Mouse (Mus musculus): ENCODE measurements around the gene Pgm1. TPM values are rescaled to one million over a fixed set of nuclear protein-coding genes. Genes with fewer than 3 reads are reported as not detected.

Pgm1 gene
- total and polyA plus RNA-seq, 3 experiments = 54.0 to 97.9 (median 95.7) TPM

DNA sequence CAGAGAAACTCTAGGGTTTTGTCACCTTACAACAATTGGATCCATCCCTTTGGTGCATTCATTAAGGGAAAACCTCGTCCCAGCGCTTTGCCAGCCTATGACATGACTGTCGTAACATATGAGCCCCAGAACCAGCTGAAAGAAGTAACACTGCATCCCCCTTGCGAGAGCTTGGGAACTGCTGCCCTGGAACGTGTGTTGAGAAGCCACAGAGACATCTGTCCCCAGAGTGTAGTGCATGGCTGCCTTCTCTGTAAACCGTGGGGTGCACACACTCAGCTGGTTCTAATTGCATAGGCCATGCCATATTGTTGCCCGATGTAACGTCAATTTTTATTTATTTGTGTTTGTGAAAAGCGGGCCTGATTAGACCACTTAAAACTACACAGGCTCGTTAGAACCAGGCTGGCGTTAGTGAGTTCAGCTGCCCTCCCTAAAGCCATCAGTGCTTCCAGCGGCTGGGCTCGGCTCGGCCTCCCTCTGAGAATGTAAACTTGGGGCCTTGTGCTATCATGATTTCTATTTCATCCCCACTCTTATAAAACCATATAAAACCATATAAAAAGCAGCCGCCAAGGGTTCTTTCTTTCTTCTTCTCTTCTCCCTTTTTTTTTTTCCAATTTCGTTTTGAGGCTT is 106.8 kb downstream of the Pgm1 start:
- Histone ChIP-seq H3K9me3 (replicated peaks; ENCODE audit: low read length) (no peaks in the 10 kb centered on the region), H3K4me1 (ENCODE audit: control insufficient read depth in 1 of 2, insufficient read depth in 2 of 2) (peaks cover 7 to 8% of the 10 kb centered on the region in 2 experiments; a peak in 2 of 4 replicates), H3K9ac (ENCODE audit: insufficient read depth, low read depth) (no peak overlapping the region), H3K4me2 (ENCODE audit: insufficient read depth, low read depth, poor library complexity, severe bottlenecking) (no peak overlapping the region), H3K27me3 (replicated peaks) (no peaks in the 10 kb centered on the region), H3K4me3 (replicated peaks in 1 of 3; ENCODE audit: low read depth in 2 of 3, low read length in 2 of 3, poor library complexity in 1 of 3) (no peak overlapping the region), H3K27ac (ENCODE audit: insufficient read depth, low read depth) (no peak overlapping the region), H3K79me2 (replicated peaks; ENCODE audit: control insufficient read depth, extremely low read depth, insufficient read depth, poor library complexity, severe bottlenecking) (no peaks in the 10 kb centered on the region), H3K36me3 (replicated peaks in 1 of 2; ENCODE audit: control insufficient read depth in 1 of 2, insufficient read depth in 1 of 2, low read length in 1 of 2) (no peaks in the 10 kb centered on the region)
- dilution Hi-C loops (cut with MboI; ENCODE audit: extremely low pct_ligation_motif_present, extremely low pct_unique_long_range_greater_than_20kb, low sequenced_read_pairs) = no loop called here
- in situ Hi-C loops (cut with MboI; ENCODE audit: low pct_ligation_motif_present, low pct_unique_long_range_greater_than_20kb, low sequenced_read_pairs) = loop anchor here (25.0 kb wide), 3 partner anchors 176 to 476 kb away; no protein-coding TSS in a partner anchor
- DNase-seq (ENCODE audit: extremely low read depth) = no peak
- TF ChIP-seq E2F4 (IDR thresholded peaks at IDR 0.05; ENCODE audit: insufficient replicate concordance, low read depth, low read length) (no peak), SMC3 (IDR thresholded peaks at IDR 0.05; ENCODE audit: low read depth, low read length) (no peak), MEF2A (IDR thresholded peaks at IDR 0.05; ENCODE audit: borderline replicate concordance, low read depth, low read length) (no peak), ZC3H11A (IDR thresholded peaks at IDR 0.05; ENCODE audit: low read depth, low read length) (no peak), JUND (conservative IDR thresholded peaks at IDR 0.05; ENCODE audit: low read depth, low read length) (no peak), HCFC1 (IDR thresholded peaks at IDR 0.05; ENCODE audit: low read depth, low read length) (no peak), POLR2AphosphoS2 (IDR thresholded peaks at IDR 0.05; ENCODE audit: low read depth, low read length) (no peak), PAX5 (IDR thresholded peaks at IDR 0.05; ENCODE audit: low read length) (no peak), MAZ (IDR thresholded peaks at IDR 0.05; ENCODE audit: low read depth, low read length) (no peak), USF1 (IDR thresholded peaks at IDR 0.05; ENCODE audit: low read depth, low read length) (no peak), TBP (conservative IDR thresholded peaks at IDR 0.05; ENCODE audit: low read depth, low read length) (no peak), MAFK (IDR thresholded peaks at IDR 0.05; ENCODE audit: insufficient replicate concordance, low read length) (no peak), USF2 (conservative IDR thresholded peaks at IDR 0.05; ENCODE audit: low read depth, low read length) (no peak), RCOR1 (conservative IDR thresholded peaks at IDR 0.05; ENCODE audit: low read depth, low read length) (no peak), EP300 (IDR thresholded peaks at IDR 0.05; ENCODE audit: low read length) (no peak), NRF1 (IDR thresholded peaks at IDR 0.05; ENCODE audit: low read depth, low read length) (no peak)

Other genes with a start within 250 kb of the Pgm1 start
- 20.4 and 22.6 TPM in 2 replicates for gene Alg6, start 213.8 kb upstream of the Pgm1 start, total RNA-seq (2012; rRNA removed)
- 30.4 and 33.2 TPM in 2 replicates for gene Alg6, start 213.8 kb upstream of the Pgm1 start, total RNA-seq (2014; rRNA removed)
- gene Alg6, start 213.8 kb upstream of the Pgm1 start, polyA plus RNA-seq (2012; ENCODE audit: insufficient read length, low read depth) = 13.7 and 19.1 TPM in 2 replicates
- gene Efcab7, start 100.2 kb upstream of the Pgm1 start, total RNA-seq (2012; rRNA removed) = 14.6 and 17.9 TPM in 2 replicates
- gene Efcab7, start 100.2 kb upstream of the Pgm1 start, total RNA-seq (2014; rRNA removed) = 53.2 and 57.0 TPM in 2 replicates
- gene Efcab7, start 100.2 kb upstream of the Pgm1 start, polyA plus RNA-seq (2012; ENCODE audit: insufficient read length, low read depth) = 10.6 and 16.8 TPM in 2 replicates
- gene Itgb3bp, start 399 bp downstream of the Pgm1 start, total RNA-seq (2012; rRNA removed) = 9.9 and 11.5 TPM in 2 replicates
- 22.0 and 29.3 TPM in 2 replicates for gene Itgb3bp, start 399 bp downstream of the Pgm1 start, total RNA-seq (2014; rRNA removed)
- 27.2 and 29.1 TPM in 2 replicates for gene Itgb3bp, start 399 bp downstream of the Pgm1 start, polyA plus RNA-seq (2012; ENCODE audit: insufficient read length, low read depth)
- gene Ror1, start 166.4 kb downstream of the Pgm1 start, total RNA-seq (2012; rRNA removed) = not detected in 2 replicates
- gene Ror1, start 166.4 kb downstream of the Pgm1 start, total RNA-seq (2014; rRNA removed) = not detected in 2 replicates
- not detected in 2 replicates for gene Ror1, start 166.4 kb downstream of the Pgm1 start, polyA plus RNA-seq (2012; ENCODE audit: insufficient read length, low read depth)